Mouse (Mus musculus) lung, postnatal 0 days (tissue): ENCODE data around the gene Emilin2.

Experiments used
- CTCF ChIP-seq: IDR thresholded peaks from 2 replicates; pipeline ENCODE4 v1.5.1; 2016; ENCODE audit warnings: antibody characterized with exemption, mild to moderate bottlenecking
- EP300 ChIP-seq: IDR thresholded peaks from 2 replicates; pipeline ENCODE4 v1.6.1; 2016; ENCODE audit warnings: antibody characterized with exemption, mild to moderate bottlenecking, control low read depth

- TF ChIP-seq CTCF (no peak), EP300 (no peak)
Observed at GRCm38 (mm10) chr17:71240811-71241210, 71.0 kb downstream of the Emilin2 start.
